Mouse (Mus musculus) olfactory bulb, adult 2 months (tissue): Measurements from ENCODE around the gene Pcgf2. TPM values are rescaled to one million over a fixed set of nuclear protein-coding genes. Genes with fewer than 3 reads are reported as not detected.

ENCODE experiments used
- H3K27ac ChIP-seq: fragments of 200-500 bp; 2 replicates; pipeline ENCODE4 v1.5.1; 2012; ENCODE audit warnings: low read depth, low read length; ENCODE audit not compliant: insufficient read depth
- H3K4me1 ChIP-seq: fragments of 200-500 bp; 2 replicates; pipeline ENCODE4 v1.6.1; 2012; ENCODE audit warnings: low read length; ENCODE audit not compliant: control insufficient read depth, insufficient read depth
- H3K4me3 ChIP-seq: fragments of 200-500 bp; 2 replicates; pipeline ENCODE4 v1.5.1; 2012; ENCODE audit warnings: mild to moderate bottlenecking, low read depth, low read length, moderate library complexity; ENCODE audit not compliant: insufficient read depth
- CTCF ChIP-seq: fragments of 200-500 bp; IDR thresholded peaks from 2 replicates; pipeline ENCODE4 v1.5.1; 2012; ENCODE audit warnings: low read depth, mild to moderate bottlenecking, low read length, moderate library complexity; ENCODE audit not compliant: insufficient read depth
- POLR2A ChIP-seq: fragments of 200-500 bp; IDR thresholded peaks from 2 replicates; pipeline ENCODE4 v1.6.1; 2012; ENCODE audit warnings: mild to moderate bottlenecking, low read depth, low read length, moderate library complexity; ENCODE audit not compliant: insufficient read depth
- WGBS: fragments of 180-500 bp; shearing (Covaris S2); methylation state at CpG from one replicate; pipeline ENCODE4 v1.1.7; 2018; 5-methylcytosine and 5-hydroxymethylcytosine counted together
- polyA plus RNA-seq: library from polyadenylated mRNA; stranded (reverse); fragments of >200 nt; gene quantifications from 2 replicates; pipeline ENCODE4 v1.2.4, GENCODE M21; 2012; ENCODE audit warnings: low replicate concordance; ENCODE audit not compliant: missing spikeins, insufficient read depth, insufficient read length

Pcgf2 gene
- polyA plus RNA-seq, 1 experiment: not detected

DNA sequence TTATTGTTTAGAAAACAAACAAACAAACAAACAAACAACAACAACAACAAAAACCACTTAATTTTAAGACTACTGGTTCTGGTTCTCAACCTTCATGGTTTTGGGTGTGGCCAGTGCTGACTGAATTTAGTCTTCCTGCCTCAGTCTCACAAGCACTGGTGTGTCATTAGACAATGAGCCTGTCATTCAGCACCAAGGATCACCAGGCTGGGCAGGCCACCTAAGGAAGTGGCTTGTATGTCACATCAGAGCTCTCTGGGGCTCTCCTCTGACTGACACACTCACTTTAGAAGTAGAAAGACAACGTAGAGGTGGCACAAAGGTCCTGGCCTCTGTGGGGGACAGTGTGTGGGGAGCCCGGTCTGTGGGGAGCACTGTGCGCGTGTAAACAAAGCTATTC lies 18.7 kb upstream of the Pcgf2 start:
- Histone ChIP-seq H3K27ac (no peak overlapping the region), H3K4me3 (no peak overlapping the region), H3K4me1 (no peaks in the 10 kb centered on the region)
- 77% methylated on average over 4 of the region's 4 CpGs for WGBS
- TF ChIP-seq POLR2A: no peak
- TF ChIP-seq CTCF: no peak

DNA sequence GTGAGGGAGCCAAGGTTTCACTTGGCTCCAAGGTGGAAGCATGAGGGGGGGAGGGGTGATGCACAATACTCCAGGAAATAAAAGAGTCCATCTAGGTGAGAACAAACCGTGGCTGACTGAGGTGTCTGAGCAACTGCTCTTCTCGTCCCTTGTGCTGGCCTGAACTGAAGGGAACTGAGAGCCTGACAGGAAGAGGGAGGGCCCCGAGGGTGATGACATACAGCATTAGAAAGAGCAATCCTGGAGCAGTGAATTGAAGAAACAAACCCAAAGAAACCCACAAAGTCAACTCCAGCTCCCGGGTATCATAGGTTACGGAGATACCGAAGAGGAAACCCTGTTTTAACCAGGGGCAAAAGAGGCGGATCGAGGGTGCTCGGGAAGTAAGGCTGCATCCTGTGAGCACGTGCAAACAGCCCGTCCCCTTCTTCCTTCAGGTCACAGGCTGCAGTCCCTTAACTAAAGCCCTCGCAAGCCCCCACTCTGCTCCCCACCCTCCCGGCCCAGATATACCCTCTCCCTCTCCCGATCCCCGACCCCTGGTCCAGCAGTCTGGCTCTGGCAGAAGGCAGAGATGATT lies 18.1 kb upstream of the Pcgf2 start:
- WGBS: 80% methylated on average over 15 of the region's 15 CpGs
- no peak overlapping the region for H3K4me3 ChIP-seq
- H3K4me1 ChIP-seq: no peaks in the 10 kb centered on the region
- H3K27ac ChIP-seq: no peak overlapping the region
- TF ChIP-seq CTCF (no peak), POLR2A (no peak)

DNA sequence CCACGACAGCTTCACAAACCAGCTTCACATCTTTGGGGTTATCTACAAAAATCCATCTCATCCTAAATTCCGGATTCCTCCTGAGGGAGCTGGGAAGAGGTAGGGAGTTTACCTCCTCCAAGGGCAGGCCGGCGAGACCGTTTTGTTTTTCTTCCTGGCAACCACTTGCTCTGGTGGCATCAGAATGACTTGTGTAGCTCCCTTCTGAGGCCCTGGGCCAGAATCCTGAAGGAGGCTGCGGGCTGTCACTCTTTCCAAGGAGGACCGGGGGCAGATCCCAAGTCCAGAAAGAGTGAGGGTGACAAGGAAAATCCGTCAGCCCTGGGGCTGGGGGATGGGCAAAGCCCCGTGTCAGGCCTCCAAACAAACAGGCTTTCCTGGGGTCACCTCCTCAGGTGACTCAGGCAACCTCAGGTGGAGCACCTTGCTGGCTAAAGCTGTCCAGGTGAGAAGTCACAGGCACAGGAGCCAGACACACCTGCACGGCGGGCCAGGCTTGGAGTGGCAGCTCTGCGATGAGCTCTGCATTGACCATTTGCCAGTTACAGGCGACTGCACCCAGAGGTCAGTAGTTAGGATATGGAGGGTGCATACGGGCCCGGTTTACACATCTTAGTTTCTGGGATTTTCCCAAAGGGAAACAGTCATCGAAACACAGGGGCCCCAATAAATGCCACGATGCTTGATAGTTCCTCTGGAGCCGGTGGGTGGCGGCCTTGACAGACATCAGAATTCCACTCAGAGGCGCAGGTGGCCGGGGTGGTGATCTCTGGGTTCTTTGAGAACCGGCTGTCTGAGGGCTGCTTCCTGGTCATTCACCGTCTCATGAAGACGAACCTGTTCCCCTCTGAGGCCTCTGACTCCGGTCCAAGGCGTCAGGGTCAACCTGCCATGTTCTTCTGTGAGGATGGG lies 17.3 kb upstream of the Pcgf2 start:
- TF ChIP-seq CTCF: no peak
- no peak for TF ChIP-seq POLR2A
- 91% methylated on average over 26 of the region's 26 CpGs for WGBS
- Histone ChIP-seq H3K4me1 (no peaks in the 10 kb centered on the region), H3K27ac (no peak overlapping the region), H3K4me3 (no peak overlapping the region)

DNA sequence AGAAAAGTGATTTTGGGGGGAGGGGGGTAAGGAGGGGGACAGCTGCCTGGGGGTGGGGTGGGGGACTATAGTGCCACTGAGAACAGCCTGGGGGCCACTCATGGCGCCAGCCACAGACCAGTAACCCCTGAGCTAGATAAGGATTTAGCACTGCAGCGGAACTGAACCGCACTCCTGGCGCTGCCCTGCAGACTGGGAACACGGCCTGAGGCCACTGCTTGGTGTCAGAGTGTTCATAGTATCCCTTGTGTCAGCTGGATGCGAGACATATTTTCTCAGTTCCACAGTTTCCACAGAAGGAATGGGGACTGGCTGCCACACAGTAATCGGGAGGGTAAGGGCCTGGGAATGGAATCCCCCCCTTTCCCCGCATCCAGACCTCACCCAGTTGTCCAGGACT lies 15.7 kb upstream of the Pcgf2 start:
- Histone ChIP-seq H3K4me1 (no peaks in the 10 kb centered on the region), H3K4me3 (no peak overlapping the region), H3K27ac (no peak overlapping the region)
- 90% methylated on average over 8 of the region's 8 CpGs for WGBS
- TF ChIP-seq CTCF (no peak), POLR2A (no peak)

DNA sequence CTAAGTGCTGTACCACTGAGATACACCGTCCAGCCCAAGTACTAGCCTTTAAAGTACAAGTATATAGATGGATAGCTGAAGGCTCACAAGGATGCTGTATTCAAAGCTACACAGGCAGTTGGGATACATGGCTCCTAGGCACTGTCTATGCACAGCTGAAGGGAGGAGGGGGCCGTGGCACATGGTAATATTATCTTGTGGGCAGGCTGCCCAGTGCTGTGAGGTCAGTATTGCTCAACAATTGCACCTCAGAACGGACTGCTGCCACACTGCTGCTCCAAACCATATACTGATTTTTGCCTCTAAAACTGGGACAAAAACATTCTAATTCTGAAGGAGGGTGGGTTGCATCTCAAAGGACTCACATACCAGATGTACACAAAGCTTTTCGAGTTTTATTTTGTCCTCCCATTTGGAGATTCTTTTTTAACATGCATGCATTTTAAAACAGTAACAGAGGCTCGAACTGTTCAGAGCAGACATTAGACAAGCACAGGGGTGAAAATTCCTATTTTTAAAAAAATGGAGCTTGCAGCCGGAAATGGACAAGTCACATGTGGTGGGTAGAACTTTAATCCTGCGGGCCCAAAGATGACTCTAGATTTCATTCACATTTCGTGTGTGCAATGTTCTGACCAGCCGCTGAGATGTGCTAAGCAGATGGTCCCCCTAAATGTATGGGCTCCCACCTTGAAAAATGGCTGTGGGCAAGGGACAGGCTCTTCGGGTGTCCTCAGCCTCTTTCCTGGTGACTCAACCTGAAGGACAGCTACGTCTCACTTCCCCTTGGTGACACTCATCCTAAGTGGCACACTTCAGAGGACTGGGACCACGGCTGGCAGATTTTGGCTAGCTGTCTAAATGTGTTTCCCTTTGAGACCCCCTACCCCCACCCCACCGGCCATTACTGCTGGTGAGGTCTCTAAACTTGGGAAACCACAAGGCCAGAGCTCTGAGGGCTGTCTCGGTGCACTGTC lies 14.8 kb upstream of the Pcgf2 start:
- no peaks in the 10 kb centered on the region for H3K4me1 ChIP-seq
- TF ChIP-seq CTCF: no peak
- H3K4me3 ChIP-seq: no peak overlapping the region
- no peak overlapping the region for H3K27ac ChIP-seq
- WGBS: 75% methylated on average over 14 of the region's 14 CpGs

DNA sequence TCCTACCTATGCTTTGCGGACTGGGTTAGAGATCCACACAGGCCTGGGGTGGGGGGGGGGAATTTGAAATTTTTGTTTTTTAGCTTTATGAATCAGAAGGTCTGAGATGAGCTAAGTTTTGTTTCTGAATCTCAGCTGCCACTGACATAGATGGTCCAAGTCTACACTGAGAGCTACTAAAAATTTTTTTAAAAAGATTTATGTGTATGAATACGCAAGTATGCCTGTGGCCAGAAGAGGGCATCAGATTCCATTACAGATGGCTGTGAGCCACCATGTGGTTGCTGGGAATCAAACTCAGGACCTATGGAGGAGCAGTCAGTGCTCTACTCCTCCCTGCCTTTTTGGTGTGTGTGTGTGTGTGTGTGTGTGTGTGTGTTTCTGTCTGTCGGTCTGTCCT lies 14.1 kb upstream of the Pcgf2 start:
- no peak for TF ChIP-seq POLR2A
- Histone ChIP-seq H3K4me3 (no peak overlapping the region), H3K27ac (no peak overlapping the region), H3K4me1 (no peaks in the 10 kb centered on the region)
- 96% methylated on average over 3 of the region's 3 CpGs for WGBS

DNA sequence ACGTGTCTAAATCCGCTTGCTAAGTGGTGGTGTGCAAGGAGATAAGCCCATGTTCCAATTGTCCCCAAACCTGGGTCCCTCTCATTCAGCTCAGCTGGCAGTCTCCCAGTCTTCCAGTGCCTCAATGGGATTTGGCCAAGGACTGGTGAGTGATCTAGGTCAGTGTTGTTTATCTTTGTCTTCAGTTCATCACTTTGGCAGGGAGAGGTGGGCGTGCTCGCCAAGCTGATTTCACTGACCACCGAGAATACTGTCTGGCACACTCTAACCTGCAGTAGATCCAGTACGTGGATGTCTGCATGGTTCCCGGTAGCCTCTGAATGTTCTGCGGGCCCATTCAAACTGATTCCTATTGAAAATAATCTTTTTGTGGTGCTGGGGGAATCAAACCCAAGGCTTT lies 13.6 kb upstream of the Pcgf2 start:
- H3K4me3 ChIP-seq: no peak overlapping the region
- WGBS: 65% methylated on average over 8 of the region's 8 CpGs
- no peak overlapping the region for H3K27ac ChIP-seq
- no peaks in the 10 kb centered on the region for H3K4me1 ChIP-seq
- TF ChIP-seq POLR2A: no peak
- no peak for TF ChIP-seq CTCF

DNA sequence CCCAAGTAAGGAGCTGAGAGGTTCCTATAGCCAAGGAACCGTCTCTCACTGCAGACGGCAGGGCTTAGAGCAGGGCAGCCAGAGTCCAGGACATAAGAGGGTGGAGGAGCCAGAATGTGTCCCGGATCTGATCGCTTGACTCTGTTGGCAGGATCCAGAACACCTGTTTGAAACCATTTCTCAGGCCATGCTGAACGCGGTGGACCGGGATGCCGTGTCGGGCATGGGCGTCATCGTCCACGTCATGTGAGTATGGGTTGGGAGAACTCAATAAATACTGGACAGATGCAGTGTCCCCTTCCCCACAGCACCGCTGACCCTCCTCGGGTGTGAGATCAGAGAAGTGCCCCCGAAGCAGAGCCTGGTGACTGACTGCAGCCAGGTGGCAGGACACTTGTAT lies 12.0 kb upstream of the Pcgf2 start:
- 93% methylated on average over 15 of the region's 15 CpGs for WGBS
- no peak overlapping the region for H3K4me3 ChIP-seq
- TF ChIP-seq CTCF: no peak
- no peaks in the 10 kb centered on the region for H3K4me1 ChIP-seq
- H3K27ac ChIP-seq: no peak overlapping the region
